Mouse (Mus musculus) hematopoietic stem cell, adult 5-6 weeks (primary cell): Measurements from ENCODE around the gene Hipk3. TPM values are rescaled to one million over a fixed set of nuclear protein-coding genes. Genes with fewer than 3 reads are reported as not detected.

Experiments
- ATAC-seq, 2 experiments: fragments of 125-278 bp in 1 of 2; replicated peaks in 1 of 2; 2 replicates each; pipeline ENCODE4 v1.8.0; 2016 to 2017; ENCODE audit warnings: inconsistent platforms in 2 of 2, mild to moderate bottlenecking in 2 of 2, moderate number of reproducible peaks in 2 of 2, low read depth in 1 of 2, moderate TSS enrichment in 1 of 2; ENCODE audit not compliant: low FRiP score in 2 of 2, poor library complexity in 2 of 2, severe bottlenecking in 2 of 2, insufficient read depth in 1 of 2, low TSS enrichment in 1 of 2
- total RNA-seq: library from RNA; stranded (forward); fragments of 172-1452, 232-1000 nt; gene quantifications from 2 replicates; pipeline ENCODE4 v1.2.3, GENCODE M21; 2017

Gene Hipk3
- total RNA-seq, 1 experiment from 2014 or later, result 47.8 TPM

DNA sequence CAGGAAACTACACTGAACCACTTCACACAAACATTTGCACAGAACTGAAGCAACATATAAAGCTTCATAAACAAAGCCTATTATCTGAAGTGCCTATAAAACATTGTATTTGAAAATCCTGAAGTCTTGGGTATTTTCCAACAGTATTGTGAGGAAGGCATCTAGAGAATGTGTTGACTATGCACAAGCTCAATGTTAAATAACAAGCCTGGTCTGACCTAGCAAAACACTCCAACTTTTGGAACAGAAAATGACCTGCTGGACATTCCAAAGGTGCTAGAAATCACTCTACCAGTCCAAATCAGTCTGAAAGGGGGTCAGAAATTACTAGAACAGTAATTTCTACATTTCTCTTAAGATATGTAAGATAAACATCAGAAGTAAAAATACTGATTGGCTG is 12.1 kb downstream of the Hipk3 start:
- ATAC-seq, result no peak

DNA sequence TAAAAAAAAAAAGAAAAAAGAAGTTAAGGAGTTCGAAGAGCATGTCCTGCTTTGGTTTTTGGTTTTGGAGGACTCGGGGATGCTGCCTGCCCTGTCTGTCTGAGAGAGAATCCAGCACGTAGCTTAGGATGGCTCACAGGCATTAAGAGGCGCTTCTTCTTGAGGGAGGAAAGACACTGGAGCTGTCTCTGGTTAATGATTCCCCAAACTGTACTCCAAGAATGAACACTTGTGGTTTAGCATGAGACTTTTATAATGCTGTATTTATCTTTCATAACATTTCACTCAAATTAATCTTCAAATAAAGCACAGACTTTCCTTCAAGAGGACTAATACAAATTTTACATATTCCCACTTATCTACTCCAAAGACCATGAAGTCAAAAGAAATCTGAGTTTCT is 15.2 kb downstream of the Hipk3 start:
- no peak for ATAC-seq

DNA sequence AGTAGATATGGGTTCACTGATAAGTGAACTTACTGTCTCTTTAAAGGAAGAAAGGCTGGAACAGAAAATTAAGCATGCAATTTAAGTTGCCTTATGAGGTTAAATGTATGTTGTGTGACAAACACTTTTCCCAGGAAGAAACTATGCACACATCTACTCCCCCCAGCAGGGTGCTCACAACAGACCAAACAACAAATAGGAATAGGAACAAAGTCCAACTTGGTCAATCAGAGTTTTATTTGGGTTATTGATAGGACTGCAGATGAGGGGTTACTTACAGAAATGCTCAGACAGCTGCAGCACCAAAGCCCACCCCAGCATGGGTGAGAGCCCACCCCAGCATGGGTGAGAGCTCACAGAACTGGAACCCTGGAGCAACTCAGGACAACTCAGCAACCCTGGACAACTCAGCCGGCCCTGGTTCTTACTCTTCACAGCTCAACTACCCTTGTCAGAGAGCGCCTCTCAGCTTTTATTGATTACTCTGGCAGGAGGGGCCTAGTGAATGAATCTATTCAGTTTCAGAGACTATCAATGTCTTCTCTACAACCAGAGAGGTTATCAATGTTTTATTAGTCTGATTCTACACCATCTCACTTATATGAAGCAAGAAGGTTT is 16.7 kb downstream of the Hipk3 start:
- ATAC-seq, result no peak

DNA sequence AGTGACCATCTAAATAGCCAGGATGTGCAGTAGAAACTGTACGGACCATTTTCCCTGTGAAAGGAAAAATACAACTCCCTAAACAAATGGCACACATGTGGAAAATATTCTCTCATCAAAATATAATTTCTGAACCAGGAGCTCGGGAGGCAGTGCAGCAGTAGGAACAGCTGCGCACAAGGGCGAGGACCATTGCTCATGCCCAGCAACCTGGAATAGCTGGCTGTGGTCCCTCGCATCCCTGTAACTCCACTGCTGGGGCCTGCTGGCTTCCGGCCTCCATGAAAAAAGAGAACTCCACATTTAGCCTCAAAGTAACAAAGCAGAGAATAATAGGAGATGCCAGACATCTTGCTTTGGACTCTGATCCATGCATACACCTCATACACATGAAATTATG is 22.2 kb downstream of the Hipk3 start:
- no peak for ATAC-seq

DNA sequence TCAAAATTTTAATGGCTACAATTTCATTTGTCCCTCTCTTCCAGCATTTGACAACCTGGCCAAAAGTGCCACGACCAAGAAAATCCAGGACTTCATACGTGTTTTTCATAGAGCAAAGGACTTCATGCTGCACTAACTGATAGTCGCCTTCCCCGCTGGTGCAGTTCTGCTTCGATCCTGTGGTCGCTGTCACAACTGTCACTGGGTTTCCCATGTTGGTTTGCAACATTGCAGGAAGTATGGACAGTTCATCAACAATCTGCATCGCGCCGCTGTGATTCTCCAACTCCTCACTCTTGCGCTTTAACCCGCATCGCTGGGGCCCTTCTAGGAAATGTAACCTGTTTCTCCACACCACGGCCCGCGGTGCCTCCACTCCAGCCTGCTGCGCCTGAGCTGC is 23.1 kb downstream of the Hipk3 start:
- no peak for ATAC-seq

DNA sequence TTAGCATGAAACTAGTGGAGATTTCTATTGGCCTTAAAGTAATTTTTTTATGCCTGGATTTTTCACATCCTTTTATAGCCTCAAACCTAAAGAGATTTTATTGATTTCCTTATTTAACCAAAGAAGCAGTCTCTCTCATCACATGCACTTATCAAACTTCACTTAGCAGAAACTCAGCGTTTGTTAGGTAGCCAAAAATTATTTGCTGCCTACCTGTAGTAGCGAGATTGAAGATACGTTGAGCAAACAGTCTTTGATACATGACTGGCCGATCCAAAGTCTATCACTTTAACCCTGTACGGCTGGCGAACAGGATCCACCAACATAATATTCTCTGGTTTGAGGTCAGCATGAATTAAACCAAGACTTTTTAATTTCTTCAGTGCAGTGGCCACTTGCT is 23.7 kb downstream of the Hipk3 start:
- no peak for ATAC-seq

DNA sequence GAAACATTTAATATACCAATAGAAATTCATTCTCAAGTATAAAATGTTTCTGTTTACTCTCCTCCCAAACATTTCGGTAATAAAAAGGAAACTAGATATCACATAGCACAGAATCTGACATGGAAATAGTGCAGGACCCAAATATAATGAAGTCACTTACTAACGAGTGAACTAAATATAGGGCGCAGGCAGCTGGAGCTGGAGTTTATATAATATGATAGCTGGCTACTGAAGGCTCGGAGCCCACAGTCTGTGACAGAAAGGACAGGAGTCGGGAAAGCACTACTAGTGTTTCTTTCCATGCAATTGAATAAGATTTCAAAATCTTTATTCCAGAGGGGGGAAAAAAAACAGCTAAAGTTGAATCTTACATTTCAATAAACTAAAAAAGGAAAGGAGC is 25.8 kb downstream of the Hipk3 start:
- no peak for ATAC-seq

DNA sequence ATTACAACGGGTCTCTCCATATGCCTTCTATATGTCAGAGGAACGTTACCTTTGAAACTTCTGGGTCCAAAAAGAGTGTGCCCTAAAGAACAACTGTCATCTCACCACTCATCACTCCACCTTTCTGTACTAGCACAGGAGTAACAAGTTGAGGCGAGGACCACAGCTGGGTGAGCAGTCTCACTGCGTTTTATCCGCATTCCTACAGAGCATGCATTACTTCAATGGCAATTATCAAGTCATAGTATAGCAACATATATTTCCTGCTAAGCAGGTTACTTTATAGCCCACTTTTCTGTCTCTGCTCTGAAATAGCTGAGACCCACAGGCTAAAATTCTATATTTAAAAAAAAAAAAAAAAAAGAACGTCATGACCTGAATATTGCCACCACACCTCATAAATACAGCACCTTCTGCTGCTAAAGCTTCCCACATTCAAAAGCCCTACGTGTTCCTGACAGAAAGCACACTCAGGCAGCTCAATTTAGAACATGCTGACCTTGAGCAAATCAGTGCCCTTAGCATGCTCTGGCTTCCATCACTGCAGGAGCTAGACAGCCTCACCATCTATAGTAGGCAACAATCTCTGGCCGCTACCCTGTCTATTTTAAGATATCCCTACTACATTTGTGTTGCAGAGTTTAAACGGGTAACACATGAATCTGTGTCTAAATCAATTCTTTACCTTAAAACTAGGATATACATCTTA is 27.2 kb downstream of the Hipk3 start:
- no peak for ATAC-seq

DNA sequence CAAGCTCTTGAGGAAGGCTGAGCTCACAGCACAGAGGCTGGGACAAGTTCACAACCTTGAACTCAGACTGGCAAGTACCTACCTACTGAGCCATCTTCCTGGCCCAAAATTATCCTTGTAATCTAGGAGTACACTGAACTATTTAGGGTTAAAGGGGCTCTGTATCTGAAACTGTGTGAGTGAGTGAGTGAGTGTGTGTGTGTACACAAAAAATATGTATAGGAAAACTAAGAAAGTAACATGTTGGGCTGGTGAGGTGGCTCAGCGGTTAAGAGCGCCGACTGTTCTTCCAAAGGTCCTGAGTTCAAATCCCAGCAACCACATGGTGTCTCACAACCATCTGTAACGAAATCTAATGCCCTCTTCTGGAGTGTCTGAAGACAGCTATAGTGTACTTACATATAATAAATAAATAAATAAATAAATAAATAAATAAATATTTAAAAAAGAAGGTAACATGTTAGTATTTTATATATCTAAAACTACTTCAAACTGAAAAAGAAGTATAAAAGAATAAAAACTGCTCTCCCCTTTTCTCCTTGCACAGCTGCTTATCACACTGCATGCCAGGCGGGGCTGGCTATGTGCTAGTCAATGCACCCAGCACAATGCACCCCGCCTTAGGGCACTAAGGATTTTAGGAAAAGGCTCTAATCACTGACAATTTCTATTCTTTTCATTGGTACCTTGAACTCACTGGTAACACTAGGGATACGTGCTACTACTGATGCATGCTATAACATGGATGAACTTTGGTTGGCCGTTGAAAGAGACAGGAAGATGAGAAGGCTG is 28.4 kb downstream of the Hipk3 start:
- no peak for ATAC-seq

DNA sequence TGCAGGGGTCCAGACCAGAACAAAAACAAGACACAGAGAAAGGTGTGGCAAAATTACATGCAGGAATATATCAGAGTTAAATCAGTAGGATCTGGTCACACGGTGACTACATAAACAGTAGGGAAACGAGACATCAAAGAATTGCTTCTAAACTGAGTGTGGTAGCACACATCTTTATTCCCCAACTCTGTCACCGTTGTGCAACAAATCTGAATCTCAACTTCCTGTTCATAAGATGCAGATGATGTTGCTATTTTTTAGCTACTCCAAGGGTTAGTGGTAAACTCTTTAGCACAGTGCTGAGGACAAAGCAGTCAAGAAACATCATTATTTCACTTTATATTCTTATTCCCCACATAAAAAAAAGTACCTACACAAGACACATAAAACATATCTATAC is 34.2 kb downstream of the Hipk3 start:
- ATAC-seq, result 0 out of 4 replicates have a peak, but pooled peaks of 1 of the 2 experiments have one; percentile 47

DNA sequence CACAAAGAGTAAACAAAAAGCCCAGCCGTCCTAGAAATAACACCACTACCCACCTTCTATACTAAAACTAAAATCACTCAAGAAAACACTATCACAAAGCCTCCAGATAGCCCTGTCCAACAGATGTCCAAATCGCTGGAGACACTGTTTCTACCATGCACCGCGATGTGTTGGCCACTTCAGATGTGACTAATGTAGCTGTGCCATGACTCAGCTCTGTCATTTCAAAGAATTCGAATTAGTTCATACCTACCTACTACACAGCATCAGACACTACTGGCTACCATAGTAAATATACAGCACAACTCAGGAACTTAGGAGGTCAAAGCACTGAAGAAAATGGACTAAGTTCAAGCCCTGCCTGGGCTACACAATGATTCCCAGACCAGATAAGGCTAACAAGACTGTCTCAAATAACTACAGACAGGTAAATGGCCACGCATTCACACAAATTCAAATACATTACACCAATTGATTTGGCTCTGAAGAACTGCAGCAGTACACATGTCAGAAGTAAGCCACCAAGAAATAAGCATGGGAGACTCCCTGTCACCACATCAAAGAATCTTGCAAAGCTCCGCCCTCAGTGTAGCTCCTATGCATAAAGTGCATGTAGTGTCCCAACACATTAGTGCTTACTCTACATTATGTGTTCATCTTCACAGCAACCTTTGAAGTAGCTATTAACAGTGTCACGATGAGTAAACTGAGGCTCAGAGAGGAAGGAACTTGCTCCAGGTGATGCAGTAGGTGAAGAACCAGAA is 35.5 kb downstream of the Hipk3 start:
- ATAC-seq, result no peak

DNA sequence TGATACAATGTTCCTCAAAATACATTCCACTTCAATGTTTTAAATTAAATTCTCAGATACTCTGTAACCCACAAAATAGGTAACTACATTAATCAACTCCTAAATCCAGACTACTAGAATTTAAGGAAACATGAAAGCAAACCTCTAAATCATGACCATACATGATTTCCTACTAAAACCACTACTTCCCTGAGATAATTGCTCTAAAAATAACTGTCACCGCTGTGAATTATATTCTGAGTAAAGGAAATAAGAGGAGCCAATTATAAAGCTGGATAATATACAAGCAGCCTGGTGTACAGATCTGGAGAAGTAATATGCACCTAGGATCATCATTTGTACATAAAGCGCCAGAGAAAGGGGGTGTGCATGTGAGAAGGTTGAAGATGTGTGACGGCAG is 37.1 kb downstream of the Hipk3 start:
- peak; percentile 31 to 40; a peak in 2 of 4 replicates for ATAC-seq

DNA sequence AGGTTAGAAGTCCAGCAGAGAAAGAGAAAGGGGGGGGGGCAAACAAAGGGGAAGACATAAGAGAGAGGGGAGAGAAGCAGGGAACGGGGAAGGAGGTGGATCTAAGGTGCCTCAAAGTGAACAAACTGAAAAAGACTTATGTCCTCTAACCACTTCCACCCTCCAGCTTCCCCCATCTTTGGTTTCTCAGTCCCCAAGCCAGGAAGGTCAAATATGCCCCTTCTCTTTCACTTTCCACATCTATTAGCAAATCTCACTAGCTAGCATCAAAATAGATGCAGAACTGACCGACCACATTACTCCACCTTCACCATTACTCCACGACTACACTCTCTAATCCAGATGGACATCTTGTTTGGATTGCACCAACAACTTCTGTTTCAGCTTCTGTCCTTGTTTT is 43.6 kb downstream of the Hipk3 start:
- ATAC-seq, result 0 out of 4 replicates have a peak, but pooled peaks of 1 of the 2 experiments have one; percentile 25

DNA sequence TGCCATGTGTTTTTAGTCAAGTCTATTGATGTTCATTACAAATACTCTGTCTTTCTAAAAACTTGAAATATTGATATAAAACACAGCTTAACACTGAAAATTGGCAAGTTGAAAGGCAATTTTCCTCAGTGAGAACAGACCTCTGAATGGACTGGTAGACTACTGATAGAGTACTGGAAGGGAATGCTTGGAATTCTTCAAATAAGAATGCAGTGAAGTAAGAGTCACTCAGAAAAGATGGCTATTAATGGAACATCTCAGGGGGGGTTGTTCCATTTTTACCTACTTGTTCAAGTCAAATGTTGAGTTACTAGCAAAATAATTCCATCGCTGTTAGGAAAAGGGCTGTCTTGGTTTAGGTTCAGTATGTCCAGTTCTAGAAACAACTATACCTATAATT is 45.1 kb downstream of the Hipk3 start:
- ATAC-seq, result no peak

DNA sequence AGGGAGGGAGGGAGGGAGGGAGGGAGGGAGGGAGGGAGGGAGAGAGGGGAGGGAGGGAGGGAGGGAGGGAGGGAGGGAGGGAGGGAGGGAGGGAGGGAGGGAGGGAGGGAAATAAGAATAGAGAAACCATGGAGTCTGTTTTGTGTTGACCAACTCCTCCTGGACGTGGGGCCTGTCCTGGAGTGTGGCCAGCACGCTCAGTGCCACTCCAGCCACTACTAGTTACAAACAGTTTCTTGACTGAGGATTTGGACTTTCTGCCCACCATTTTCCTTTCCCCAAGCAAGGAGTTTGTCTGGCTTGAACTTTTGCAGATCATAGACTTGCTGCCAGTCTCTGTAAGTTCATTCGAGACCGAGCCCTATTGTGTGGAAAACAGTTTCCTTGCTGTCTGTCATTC is 46.0 kb downstream of the Hipk3 start:
- ATAC-seq, result no peak

DNA sequence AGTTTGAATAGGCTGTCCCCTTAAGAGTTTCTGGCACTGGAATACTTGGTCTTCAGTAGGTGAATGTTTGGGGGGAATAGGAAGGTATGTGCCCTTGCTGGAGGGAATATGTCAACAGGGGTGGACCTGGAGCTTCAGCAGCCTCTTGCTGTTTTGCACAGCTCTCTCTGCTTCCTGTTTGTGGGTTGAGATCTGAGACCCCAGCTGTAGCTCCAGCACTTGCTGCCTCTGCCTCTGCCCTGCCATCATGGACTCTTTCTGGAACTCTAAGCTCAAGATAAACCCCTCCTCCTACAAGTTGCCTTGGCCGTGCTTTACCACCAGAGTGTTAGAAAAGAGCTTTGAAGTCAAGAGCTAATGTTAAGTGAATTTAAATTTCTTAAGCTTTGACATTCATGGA is 48.2 kb downstream of the Hipk3 start:
- no peak for ATAC-seq

DNA sequence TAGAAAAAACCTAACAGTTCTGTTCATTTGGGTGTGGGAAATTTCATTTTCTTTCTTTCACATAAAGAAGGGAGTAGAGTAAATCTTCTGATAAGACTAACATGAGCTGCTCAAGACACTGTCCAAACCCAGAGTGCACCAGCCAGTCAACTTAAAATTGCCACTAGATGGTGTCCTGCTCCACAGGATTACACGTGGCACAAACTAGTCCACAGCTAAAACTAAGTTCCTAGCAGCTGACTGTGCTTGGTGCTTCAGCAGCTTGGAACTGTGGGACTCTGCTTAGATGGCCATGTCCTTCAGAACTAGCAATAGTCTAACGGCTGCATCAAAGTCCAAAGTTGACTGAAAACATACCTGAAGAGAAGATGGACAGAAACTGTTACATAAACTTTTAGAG is 49.5 kb downstream of the Hipk3 start:
- ATAC-seq, result peak; percentile 86

DNA sequence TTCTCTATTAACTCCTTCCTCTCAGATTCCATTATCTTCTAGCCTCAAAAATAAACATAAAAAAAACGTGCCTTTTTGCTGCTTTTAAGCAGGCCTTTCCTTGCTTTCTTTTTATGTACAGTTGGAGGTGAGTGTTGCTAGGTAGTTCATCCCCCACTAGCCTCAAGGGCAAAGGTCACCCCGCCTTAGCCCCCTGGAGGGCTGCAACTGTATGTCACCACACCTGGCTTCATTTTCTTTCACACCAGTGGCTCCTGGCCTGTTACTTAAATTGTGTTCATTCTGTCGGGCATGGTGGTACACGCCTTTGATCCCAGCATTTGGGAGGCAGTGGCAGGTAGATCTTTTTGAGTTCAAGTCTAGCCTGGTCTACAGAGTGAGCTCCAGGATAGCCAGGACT is 51.9 kb downstream of the Hipk3 start:
- ATAC-seq, result no peak
